22 mouse cellular contexts compared by ENCODE assay signal in genomic region chr15:93710493-93711149, GRCm38 (mm10).
DNase-seq lines count a peak whose midpoint lies in the region; ATAC-seq lines count a peak whose summit lies in the region.
"Had no signal": no experiment of that assay in that cellular context is flagged by ENCODE, and none has a peak within 500 bp of the region (broad histone marks: within the 10 kb centered on the region; RNA-seq: fewer than 3 reads in every experiment).

No protein-coding gene starts in this region.

- no peak overlapping the region for H3K4me3 ChIP-seq in embryonic facial prominence, embryonic 10.5 days
- no peak overlapping the region for H3K4me3 ChIP-seq in forebrain, embryonic 13.5 days
- H3K4me3 ChIP-seq: forebrain, embryonic 15.5 days; layer of hippocampus, adult 2 months; left cerebral cortex, adult 2 months; midbrain, embryonic 10.5 days; neural tube, embryonic 13.5 days had no signal

- peaks cover 33% of the 10 kb centered on the region for H3K4me1 ChIP-seq in embryonic facial prominence, embryonic 10.5 days
- H3K4me1 ChIP-seq in forebrain, embryonic 13.5 days: no peaks in the 10 kb centered on the region
- H3K4me1 ChIP-seq: forebrain, embryonic 15.5 days; midbrain, embryonic 10.5 days had no signal

- H3K36me3 ChIP-seq in embryonic facial prominence, embryonic 10.5 days (replicated peaks): no peaks in the 10 kb centered on the region
- H3K36me3 ChIP-seq in forebrain, embryonic 13.5 days (ENCODE audit: poor library complexity, severe bottlenecking): no peaks in the 10 kb centered on the region
- H3K36me3 ChIP-seq: forebrain, embryonic 15.5 days; midbrain, embryonic 10.5 days; neural tube, embryonic 13.5 days had no signal

- 89% methylated on average over 15 of the region's 15 CpGs for WGBS in embryonic facial prominence, embryonic 10.5 days
- 94% methylated on average over 15 of the region's 15 CpGs for WGBS in forebrain, embryonic 13.5 days

- 0 out of 2 replicates have a peak overlapping the region, but pooled peaks have one; percentile 30 for H3K27ac ChIP-seq in embryonic facial prominence, embryonic 10.5 days (replicated peaks)
- no peak overlapping the region for H3K27ac ChIP-seq in forebrain, embryonic 13.5 days
- H3K27ac ChIP-seq: forebrain, embryonic 15.5 days; hindbrain, postnatal 0 days; layer of hippocampus, adult 2 months; left cerebral cortex, adult 2 months; liver, embryonic 14.5 days; midbrain, embryonic 10.5 days; neural tube, embryonic 13.5 days had no signal

- no peaks in the 10 kb centered on the region for H3K9me3 ChIP-seq in embryonic facial prominence, embryonic 10.5 days
- no peaks in the 10 kb centered on the region for H3K9me3 ChIP-seq in forebrain, embryonic 13.5 days (replicated peaks)
- H3K9me3 ChIP-seq: forebrain, embryonic 15.5 days; midbrain, embryonic 10.5 days; neural tube, embryonic 13.5 days had no signal

- no peak for ATAC-seq in forebrain, embryonic 13.5 days
- ATAC-seq: forebrain, embryonic 15.5 days; hindbrain, postnatal 0 days had no signal

- peak; percentile 8 for DNase-seq in kidney, adult 18-20 months
- DNase-seq in kidney, adult 11 months: no peak
- DNase-seq in 3T3-L1 (ENCODE audit: low read depth, low spot score) (peak; percentile 48), MN1 (ENCODE audit: low spot score) (no peak)
- DNase-seq in embryonic facial prominence, embryonic 10.5 days (ENCODE audit: low spot score): no peak
- peak; percentile 17 for DNase-seq in kidney, postnatal 14 days
- DNase-seq in ovary, adult 18-20 months (ENCODE audit: low spot score): no peak
- DNase-seq: B cell, adult 2 months; cerebellum, postnatal 14 days; embryo, embryonic 11 days; gastrocnemius, postnatal 36 days; heart, postnatal 14 days; right cerebral cortex, postnatal 25 days had no signal

- no peaks in the 10 kb centered on the region for H3K27me3 ChIP-seq in embryonic facial prominence, embryonic 10.5 days (replicated peaks; ENCODE audit: low read depth, poor library complexity, severe bottlenecking)
- no peaks in the 10 kb centered on the region for H3K27me3 ChIP-seq in forebrain, embryonic 13.5 days
- H3K27me3 ChIP-seq: forebrain, embryonic 15.5 days; neural tube, embryonic 13.5 days had no signal

- H3K4me2 ChIP-seq in forebrain, embryonic 13.5 days: no peak overlapping the region
- H3K4me2 ChIP-seq: forebrain, embryonic 15.5 days; heart, embryonic 11.5 days; neural tube, embryonic 13.5 days had no signal

- H3K9ac ChIP-seq in forebrain, embryonic 13.5 days: no peak overlapping the region
- H3K9ac ChIP-seq: forebrain, embryonic 15.5 days; liver, embryonic 14.5 days; neural tube, embryonic 13.5 days had no signal

Comparison
In these comparisons a context has a peak if more than half of its experiments do, and no peak if none do; other contexts are left out.
1. DNase-seq: peak in kidney, adult 18-20 months (single experiment), 3T3-L1 (single experiment) and kidney, postnatal 14 days (single experiment); none in kidney, adult 11 months (single experiment), embryonic facial prominence, embryonic 10.5 days (single experiment), ovary, adult 18-20 months (single experiment) and MN1 (single experiment).